Mouse (Mus musculus): ENCODE results near the gene Hs2st1.

Hs2st1 gene

GRCm38 (mm10) chr3:144496762-144497161, 73.2 kb downstream of the Hs2st1 start:
- no peak for DNase-seq

- DNase-seq: no peak
Measured at GRCm38 (mm10) chr3:144494838-144495237, 75.1 kb downstream of the Hs2st1 start.

DNA sequence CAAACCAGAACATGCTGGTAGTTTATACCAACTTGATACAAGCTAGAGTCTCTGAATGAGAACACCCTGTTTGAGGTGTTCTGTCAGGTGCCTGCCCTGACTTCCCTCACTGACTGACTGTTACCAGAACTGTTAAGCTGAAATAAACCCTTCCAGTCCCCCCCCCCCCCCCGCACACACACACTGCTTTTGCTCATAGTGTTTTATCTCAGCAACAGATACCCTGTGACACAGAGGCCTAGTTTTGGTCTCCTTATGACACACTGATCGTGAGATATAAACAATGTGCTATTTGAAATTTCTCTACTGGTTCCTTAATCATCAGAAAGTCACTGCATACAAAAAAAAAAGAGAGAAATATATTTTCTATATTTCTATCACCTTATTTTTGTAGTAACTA, 81.2 kb downstream of the Hs2st1 start:
- DNase-seq: no peak

DNA sequence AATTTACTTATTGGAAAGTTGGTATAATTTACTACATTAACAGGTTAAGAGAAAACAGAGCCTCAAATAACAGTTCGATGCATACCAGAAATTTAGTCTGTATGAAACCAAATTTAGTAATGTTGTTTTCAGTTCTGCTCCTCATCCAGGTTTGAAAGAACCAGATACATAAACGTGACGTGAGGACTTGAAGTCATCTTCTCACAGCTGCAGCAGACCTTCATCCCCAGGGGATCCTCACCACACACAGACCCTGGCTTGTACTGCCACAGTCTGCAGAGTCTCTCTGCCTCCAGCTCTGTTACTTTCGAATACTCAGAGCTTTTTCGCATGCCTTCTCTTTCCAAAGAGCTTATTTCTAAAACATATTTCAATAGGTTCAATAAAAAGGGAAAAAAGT, 89.4 kb downstream of the Hs2st1 start:
- no peak for DNase-seq

DNA sequence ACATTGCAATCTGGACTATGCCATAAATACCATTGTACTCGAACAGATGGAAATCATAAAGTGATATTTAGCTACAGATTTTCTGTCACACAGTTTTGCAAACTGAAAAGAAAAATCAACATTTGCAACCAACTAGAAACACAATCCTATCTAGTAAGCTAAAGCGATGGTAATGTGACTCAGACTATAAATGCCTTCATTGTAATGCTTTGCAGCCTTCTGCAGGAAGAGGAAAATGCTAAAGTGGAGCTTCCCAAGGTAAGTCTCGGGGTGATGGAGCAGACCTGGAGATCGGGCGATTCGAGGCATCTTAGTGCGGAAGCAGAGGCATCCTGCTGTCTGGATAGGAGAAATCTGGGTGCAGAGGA, 91.6 kb downstream of the Hs2st1 start:
- no peak for DNase-seq

GRCm38 (mm10) chr3:144477707-144478426, 92.1 kb downstream of the Hs2st1 start:
- no peak for DNase-seq

DNA sequence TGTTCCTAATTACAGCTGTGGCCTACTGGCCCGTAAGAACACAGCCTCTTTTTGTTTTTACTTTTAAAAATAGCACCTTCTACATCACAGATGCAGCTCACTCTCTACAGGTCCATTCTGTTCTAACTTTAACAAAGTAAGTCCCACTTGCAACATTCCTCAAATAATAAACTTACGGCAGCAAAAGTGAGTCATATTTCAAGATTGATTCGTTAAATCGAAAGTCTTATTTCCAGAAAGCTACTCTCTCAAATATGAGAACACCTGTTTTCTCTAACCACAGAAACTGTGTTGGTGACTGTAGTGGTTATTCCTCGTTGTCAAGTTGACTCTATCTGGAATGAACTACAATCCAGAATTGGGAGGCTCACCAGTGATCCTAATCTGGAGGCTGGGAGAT, 94.1 kb downstream of the Hs2st1 start:
- no peak for DNase-seq

DNA sequence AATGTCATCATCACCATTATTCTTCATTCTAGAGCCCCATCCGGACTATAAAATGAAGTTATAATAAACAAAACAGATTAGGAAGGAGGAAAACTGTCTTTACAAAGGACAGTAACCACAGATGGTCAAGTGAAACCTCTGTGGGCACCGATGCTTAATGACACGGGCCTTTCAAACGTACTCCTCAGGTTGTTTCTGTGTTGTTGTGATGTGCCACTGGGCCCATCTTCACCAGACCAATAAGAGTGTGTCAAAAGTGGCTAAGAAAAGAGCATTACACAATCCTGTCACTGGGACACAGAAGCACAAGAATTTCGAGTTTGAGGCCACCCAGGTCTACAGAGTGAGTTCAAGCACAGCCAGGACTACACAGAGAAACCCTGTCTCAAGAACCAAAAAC, 95.3 kb downstream of the Hs2st1 start:
- no peak for DNase-seq

DNA sequence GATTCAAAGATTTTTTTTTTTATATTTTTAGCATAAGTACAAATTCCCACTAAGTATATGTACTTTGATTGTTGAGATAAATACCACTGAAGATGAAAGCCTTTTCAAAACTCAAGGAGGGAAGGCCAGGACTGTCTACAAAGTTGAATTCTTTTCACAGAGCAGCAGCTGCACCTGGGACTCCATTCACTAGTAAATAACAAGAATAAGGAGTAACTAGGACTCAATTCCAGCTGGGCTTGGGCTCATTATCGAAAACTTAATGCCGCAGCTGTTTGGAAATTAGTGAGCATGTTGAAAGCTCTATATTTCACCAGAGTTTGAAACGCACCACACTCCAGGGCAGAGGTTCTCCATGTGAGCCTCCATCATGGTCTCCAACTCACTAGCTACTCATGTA, 98.0 kb downstream of the Hs2st1 start:
- DNase-seq: no peak

- no peak for DNase-seq
Measured at GRCm38 (mm10) chr3:144470901-144471300, 99.1 kb downstream of the Hs2st1 start.

DNA sequence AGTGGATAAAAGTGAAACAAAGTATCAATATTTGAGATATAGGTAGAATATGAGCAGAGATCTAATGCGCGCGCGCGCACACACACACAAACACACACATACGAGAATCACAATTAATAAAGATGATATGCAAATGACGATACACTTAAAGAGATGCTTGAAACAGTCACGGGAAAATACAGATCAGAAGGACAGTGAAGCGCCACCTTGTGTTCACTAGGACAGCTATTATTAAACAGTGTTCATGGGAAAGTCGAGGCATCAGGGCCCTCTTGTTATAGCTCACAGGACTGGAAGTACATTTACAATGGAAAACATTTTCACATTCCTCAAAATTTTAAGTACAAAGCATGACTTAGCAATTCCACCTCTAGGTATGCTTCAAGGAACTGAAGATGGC, 102.5 kb downstream of the Hs2st1 start:
- DNase-seq: no peak

DNA sequence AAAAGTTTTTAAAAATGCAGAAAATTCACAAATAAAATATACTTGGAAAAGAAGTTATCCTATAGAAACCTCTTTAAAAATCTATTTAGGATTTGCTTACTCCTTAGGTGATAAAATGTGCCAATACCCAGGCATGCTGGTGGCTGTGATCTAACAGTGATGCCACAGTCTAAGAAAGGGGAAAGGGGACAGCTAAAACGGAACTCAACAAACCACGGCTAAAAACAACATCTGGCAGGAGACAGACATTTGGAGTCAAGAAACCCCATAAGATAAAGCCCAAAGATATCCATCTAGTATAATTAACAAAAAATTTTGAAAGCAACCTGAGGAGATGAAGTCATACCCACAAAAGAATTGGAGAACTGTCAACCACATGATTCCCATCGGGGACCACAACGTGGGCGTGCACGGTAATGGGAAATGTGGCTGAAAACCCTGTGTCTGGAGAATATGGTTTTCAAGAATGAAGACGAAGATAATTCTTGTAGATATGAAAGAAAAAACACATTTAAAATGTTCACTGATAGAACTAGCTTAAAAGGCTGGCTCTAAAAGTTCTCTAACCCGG, 103.8 kb downstream of the Hs2st1 start:
- no peak for DNase-seq

DNA sequence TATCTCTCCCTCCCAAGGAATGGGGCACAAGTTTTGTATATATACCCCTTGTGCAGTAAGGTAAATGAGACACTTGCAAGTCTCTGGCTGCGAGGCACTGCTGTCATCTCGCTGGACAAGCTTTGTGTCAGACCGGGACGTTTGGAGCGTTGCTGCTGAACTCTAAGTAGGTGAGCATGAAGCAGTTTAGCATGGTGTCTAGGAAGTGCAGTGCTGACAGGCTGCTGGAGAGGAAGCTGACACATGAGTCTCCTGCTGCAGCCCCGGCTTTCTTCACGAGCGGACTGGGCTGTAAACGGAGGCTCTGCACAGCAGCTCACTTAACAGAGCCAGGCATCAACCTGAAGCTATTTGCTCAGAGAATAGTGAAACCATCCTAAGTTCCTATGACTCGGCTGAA, 107.3 kb downstream of the Hs2st1 start:
- no peak for DNase-seq

DNA sequence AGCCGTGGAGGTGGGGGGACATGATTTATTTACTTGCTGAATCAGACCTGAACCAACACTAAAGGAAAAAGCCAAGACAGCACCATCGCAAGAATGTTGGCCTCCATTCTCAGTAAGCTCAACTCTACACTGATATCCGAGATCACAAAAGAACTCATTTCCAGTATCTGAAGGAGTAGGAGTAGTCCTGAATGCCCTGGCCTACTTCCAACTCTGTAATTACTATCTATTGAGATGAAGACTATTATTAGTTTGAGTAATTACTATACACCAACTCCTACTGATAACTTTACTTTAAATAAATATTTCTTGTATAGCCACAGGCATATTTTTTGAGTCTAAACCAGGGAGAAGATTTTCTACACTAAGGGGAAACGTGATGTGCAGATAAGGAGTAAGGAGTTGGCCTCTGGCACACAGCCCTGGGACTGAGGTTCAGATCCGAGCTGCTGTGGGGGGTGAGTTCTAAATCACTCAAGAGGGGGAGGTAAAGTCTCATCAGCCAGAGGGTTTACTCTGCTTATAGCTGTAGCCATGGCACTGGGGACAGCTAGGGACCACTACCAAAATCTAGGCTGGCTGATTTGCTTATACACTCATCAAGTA, 109.7 kb downstream of the Hs2st1 start:
- no peak for DNase-seq

DNA sequence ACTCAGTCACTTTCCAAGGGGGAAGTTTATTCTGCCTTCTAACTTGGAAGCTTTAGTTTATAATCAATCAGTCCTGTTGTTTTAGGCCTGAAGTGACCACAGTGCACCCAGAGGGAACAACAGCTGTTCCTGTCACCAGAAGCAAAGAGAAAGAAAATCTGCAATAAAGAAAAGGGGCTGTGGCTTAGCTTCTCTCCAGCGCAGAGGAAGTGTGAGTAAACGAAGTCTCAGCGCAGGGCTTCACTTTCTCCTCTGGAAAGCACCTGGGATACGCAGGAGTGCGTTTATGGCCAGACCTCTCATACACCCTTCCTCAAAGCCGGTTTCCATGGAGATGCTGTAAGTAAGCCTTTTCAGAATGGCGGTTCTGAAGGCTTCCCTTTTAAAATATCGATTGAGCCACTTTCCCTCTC, 110.7 kb downstream of the Hs2st1 start:
- DNase-seq: no peak

- DNase-seq: no peak
Measured at GRCm38 (mm10) chr3:144453701-144454430, 116.1 kb downstream of the Hs2st1 start.

- DNase-seq: no peak
Measured at GRCm38 (mm10) chr3:144448977-144449376, 121.0 kb downstream of the Hs2st1 start.

DNA sequence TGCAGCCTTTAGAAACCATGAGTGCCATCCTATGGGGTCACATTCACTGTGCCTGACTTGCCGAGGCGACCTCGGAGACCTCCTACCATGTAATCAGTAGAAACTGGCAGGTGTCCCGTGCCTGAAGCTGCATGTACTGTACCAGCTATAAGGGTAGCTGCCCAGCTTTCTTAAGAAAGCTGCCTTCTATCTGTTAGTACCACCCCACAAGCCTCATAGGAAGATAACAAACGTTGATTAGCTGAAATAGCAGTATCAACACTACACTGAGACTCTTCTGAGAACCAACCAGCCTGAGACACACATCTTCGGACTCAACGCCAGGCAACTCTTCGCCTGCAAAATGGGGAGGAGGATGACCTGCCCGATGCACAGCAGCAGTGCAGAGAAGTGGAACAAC, 122.1 kb downstream of the Hs2st1 start:
- DNase-seq: peak; percentile 17

DNA sequence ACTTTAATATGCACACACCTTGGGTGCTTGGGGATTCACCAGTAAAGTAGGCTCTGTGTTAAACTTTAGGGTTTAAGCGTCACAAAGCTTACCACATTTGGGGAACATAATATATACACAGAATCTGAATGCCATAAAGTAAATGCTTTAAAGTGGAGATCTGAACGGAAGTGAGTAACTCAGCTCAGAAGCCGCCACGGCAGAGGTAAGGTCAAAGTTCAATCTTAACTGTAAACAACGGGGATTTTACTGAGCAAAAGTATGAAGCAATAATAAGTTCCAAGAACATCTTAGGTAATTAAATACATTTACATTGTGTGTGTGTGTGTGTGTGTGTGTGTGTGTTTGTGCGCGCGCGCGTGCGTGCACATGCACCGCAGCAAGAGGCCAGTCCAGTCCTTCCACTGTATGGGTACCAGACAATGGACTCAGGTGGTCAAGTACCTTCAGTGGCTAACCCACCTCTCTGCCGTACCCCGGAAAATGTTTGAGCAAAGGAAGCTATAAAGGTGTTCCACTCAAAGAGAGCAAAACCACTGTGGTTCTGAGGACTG, 123.8 kb downstream of the Hs2st1 start:
- no peak for DNase-seq

DNA sequence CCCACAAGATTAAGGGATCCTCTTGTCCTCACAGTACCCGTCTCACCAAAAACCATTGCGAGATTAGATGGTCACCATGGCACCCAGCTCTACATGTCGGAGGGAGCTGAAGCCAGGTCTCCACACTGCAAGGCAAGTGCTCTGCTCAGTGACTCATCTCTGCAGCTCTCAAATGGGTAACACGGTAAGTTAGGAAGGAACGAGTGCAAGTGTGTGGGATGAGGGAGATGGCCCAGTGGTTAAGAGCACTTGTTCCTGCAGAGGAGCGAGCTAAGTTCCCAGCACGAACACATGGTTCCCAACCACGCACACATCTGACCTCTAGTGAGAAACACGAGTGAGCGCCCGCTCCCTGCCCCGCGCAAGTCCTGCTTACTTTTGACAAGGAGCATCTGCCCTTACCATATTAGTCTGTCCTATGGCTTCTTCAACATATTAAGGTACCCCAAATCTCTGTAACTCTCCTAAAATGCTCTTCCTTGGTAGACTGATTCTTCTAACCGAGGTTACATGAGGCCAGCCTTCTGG, 132.0 kb downstream of the Hs2st1 start:
- no peak for DNase-seq

DNA sequence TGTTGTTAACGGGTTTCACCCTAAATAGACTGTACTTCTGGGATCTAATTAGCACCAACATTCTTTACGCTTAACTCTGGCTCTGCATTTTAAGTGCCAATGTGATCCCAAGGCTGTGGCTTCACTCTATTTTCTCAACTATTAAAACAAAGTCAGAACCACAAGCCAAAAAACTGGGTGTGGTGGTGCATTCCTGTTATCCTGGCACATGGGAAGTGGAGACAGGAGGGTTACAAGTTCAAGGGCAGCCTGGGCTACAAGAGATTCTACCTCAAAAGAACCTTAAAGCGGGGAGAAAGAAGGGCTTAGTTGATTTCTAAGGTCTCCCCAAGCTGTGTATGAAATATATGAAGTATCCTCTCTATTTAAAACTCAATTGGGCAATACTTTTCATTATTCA, 133.9 kb downstream of the Hs2st1 start:
- no peak for DNase-seq

DNA sequence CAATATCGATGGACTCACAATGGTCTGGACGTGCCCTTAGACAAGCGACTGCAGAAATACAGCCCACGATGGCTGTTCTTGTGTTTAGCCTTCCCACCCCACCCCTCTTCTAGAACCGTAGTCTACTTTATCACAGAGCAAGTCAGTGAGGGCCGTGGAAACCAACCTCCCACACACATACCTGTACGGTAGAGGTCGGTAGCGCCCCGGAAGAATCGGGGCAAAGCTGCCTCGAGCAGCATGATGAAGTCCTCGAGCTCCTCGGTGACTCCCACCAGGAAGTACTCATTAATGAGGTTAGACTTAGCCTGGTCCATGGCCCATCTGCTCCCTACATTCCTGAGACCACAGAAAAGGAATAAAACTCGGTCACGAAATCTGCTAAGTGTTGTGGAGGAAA, 134.7 kb downstream of the Hs2st1 start:
- DNase-seq: no peak

DNA sequence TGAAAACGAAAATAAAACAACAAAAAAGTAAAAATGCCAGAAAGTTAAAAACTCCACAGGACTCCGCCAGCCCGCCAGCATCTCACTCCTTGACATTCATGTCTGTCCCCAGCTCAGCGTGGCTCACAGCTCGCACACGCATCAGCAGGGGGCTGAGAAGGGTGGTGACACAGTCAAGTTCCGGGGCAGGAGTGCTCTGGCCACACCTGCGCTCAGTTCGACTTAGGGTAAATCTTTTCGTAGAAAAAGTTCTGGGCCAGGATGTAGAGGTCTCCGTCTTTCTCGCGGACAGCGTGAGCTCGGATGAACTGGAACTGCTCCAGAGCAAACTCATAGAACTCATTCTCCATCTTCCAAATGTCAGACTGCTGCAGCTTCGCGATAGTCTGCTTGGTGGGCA, 135.7 kb downstream of the Hs2st1 start:
- DNase-seq: no peak
